Mouse (Mus musculus) right cerebral cortex, postnatal 10 days (tissue): ENCODE results near the gene Cdk2.

Source experiments
- DNase-seq, 2 experiments: peaks; one replicate each; pipeline ENCODE4 v3.0.0; 2021; ENCODE audit warnings: low spot score in 2 of 2

The Cdk2 gene

DNA sequence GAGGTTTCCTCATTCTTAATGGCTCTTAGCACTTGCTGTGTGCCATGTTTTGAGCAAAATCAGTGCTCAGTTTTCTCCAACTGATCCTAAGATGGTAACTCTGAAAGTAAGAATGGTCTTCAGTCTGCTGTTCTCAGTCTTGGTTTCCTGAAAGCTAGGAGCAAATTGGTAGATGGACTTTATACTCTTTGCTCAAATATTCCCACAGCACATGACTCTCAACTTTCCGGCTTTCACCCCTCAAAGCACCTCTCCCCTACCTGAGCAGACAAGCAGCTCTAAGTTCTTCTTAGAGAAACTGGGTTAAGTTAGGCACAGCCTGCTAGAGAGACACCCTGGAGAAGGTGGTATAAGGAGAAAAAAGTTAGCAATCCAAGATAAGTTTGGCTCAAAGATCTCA is 48.1 kb downstream of the Cdk2 start:
- no peak for DNase-seq

DNA sequence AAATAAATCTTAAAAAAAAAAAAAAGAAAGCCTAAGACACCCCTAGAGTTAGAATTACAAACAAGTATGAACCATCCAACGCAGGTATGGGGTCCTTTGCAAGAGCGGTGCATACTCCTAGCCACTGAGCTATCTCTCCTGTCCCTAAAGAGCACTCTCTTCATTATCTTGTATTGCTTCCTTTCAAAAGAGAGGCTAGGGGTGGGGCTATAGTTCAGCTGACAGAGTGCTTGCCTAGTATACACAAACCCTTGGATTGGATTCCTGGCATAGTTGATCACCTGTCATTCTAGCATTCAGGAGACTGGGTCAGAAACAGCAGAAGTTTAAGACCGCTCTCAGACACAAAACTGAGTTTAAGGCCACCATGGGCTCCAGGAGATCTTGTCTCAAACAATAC is 49.6 kb downstream of the Cdk2 start:
- no peak for DNase-seq

DNA sequence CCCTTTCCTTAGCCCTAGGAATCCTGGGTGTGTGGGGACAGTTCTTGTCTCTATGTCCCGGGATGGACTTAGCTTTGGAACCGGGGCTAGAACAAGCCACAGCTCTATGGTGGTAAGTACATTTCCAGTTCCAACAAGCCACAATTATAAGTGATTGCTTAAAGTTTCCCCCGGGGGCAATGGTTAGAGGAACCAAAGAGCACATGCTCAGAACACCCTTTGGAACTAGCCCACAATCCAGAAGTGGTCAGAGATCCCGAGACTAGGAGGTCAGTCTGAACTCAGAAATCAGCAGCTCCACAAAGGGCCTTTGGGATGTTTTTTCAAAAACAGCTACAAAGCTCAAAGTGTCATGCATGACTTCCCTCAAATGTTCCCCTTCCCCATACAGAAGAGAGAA is 51.0 kb downstream of the Cdk2 start:
- no peak for DNase-seq
